Mouse (Mus musculus) embryonic facial prominence, embryonic 14.5 days (tissue): ENCODE measurements around the gene Prrx2. TPM values are rescaled to one million over a fixed set of nuclear protein-coding genes. Genes with fewer than 3 reads are reported as not detected.
A peak's percentile ranks its signal among the peaks of the same experiment; 100 is the strongest.

Source experiments
- ATAC-seq: fragments of 200-750 bp; cut with Nextera tagmentation; 2 replicates; pipeline ENCODE4 v1.8.0; 2017; ENCODE audit warnings: low read depth, moderate number of reproducible peaks, moderate TSS enrichment
- DNase-seq: peaks from one replicate; pipeline ENCODE4 v3.0.0-alpha.2; 2015; ENCODE audit warnings: low spot score
- H3K27ac ChIP-seq: fragments of 300-500 bp; sonication (generic); replicated peaks from 2 replicates; pipeline ENCODE4 v1.5.1; 2014; ENCODE audit warnings: low read depth, mild to moderate bottlenecking, low read length, moderate library complexity
- H3K27me3 ChIP-seq: fragments of 300-500 bp; sonication (generic); replicated peaks from 2 replicates; pipeline ENCODE4 v1.6.1; 2014; ENCODE audit warnings: low read length; ENCODE audit not compliant: control insufficient read depth, insufficient read depth
- H3K36me3 ChIP-seq: fragments of 300-500 bp; sonication (generic); 2 replicates; pipeline ENCODE4 v1.6.1; 2014; ENCODE audit warnings: low read length, mixed read lengths; ENCODE audit not compliant: control insufficient read depth, insufficient read depth
- H3K4me1 ChIP-seq: fragments of 300-500 bp; sonication (generic); 2 replicates; pipeline ENCODE4 v1.6.1; 2014; ENCODE audit warnings: antibody characterized with exemption, low read length; ENCODE audit not compliant: control insufficient read depth, insufficient read depth
- H3K4me2 ChIP-seq: fragments of 300-500 bp; sonication (generic); 2 replicates; pipeline ENCODE4 v1.6.1; 2014; ENCODE audit warnings: low read depth, mild to moderate bottlenecking, low read length, moderate library complexity, mixed read lengths
- H3K4me3 ChIP-seq: fragments of 300-500 bp; sonication (generic); 2 replicates; pipeline ENCODE4 v1.5.1; 2014; ENCODE audit warnings: low read depth, mild to moderate bottlenecking, low read length
- H3K9ac ChIP-seq: fragments of 300-500 bp; sonication (generic); 2 replicates; pipeline ENCODE4 v1.6.1; 2014; ENCODE audit warnings: low read depth, mild to moderate bottlenecking, low read length, moderate library complexity, mixed read lengths
- H3K9me3 ChIP-seq: fragments of 300-500 bp; sonication (generic); 2 replicates; pipeline ENCODE4 v1.6.1; 2016; ENCODE audit warnings: low read length; ENCODE audit not compliant: control insufficient read depth
- WGBS: fragments of 180-500 bp; shearing (Covaris S2); extraction: QIAGEN DNeasy Blood & Tissue Kit; methylation state at CpG from one replicate; pipeline ENCODE4 v1.1.7; 2014; 5-methylcytosine and 5-hydroxymethylcytosine counted together
- polyA plus RNA-seq: library from polyadenylated mRNA; unstranded; fragments of >200 nt; fragmentation: Nextera tagmentation; extraction: Ambion mirVana; gene quantifications from 2 replicates; pipeline ENCODE4 v1.2.1, GENCODE M21; 2014

The Prrx2 gene
- polyA plus RNA-seq, 1 experiment from 2014 or later, result 63.8 TPM

- Histone ChIP-seq H3K9me3 (no peaks in the 10 kb centered on the region), H3K4me2 (no peak overlapping the region), H3K27me3 (no peaks in the 10 kb centered on the region), H3K27ac (no peak overlapping the region), H3K4me3 (no peak overlapping the region), H3K4me1 (peaks cover 29% of the 10 kb centered on the region), H3K36me3 (peaks cover 16% of the 10 kb centered on the region), H3K9ac (no peak overlapping the region)
- 35% methylated on average over 5 of the region's 5 CpGs for WGBS
- DNase-seq (no peak), ATAC-seq (no peak)
These were observed 5.5 kb upstream of the Prrx2 start for GRCm38 (mm10) chr2:30829315-30829714.

DNA sequence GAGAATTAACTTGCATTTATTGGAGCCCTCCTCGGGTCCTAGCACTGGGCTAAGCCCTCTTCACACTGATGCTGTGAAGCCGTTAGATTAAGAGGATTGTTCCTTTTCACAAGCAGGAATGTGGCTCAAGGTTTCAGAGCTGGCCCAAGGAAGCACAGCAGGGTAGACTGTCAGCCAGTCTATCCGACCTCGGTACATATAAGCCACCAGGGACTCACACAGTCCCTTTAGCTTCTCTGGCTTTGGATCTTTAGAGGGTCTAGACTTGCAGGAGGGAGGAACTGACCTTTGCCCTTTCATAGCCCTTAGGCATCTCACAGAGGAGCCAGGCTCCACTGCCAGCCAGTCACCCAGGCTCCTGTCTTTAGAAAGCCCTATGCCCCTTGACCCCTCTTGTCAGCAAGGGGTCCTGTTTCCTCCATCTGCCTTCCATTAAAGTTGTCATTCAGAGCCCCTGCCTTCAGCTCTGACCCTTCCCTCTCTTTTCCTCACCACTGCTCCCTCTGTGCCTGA lies 4.4 kb upstream of the Prrx2 start, which contains the start of gene Asb6:
Gene Asb6 (minus strand): TSS at position 51 of the 513 bp plus-strand sequence.
- no peak within 1 kb of the TSS for H3K4me2 ChIP-seq
- no peak within 1 kb of the TSS for H3K9ac ChIP-seq
- DNase-seq (no peak), ATAC-seq (no peak)
- H3K27me3 ChIP-seq, result no peaks in the 10 kb centered on the region
- H3K27ac ChIP-seq, result no peak within 1 kb of the TSS
- WGBS, result 11% methylated on average over 4 of the region's 4 CpGs
- H3K36me3 ChIP-seq, result peaks cover 5% of the 10 kb centered on the region
- no peaks in the 10 kb centered on the region for H3K9me3 ChIP-seq
- peaks cover 36% of the 10 kb centered on the region for H3K4me1 ChIP-seq
- no peak within 1 kb of the TSS for H3K4me3 ChIP-seq

DNA sequence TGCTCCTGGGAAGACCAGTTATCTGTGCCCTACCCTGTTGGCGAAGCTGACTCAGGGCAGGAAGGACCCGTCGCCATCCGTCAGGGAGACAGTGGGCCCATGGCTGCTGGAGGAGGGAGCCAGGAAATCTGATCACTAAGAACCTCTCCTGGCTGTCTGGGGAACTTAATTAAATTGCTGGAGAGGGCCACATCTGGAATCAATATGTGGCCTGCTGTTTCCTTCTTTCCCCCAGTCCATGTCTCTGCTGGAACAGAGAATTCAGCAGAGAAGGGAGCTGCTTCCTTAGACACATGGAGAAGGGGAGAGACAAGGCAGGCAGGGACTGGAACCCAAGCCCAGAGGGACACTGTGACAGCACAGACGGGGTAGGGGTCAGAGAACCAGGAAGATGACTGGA lies 1.1 kb upstream of the Prrx2 start:
- no peaks in the 10 kb centered on the region for H3K9me3 ChIP-seq
- peak; percentile 92 for DNase-seq
- H3K4me3 ChIP-seq, result no peak overlapping the region
- H3K27me3 ChIP-seq, result no peaks in the 10 kb centered on the region
- H3K4me2 ChIP-seq, result peak overlapping the region; percentile 23
- ATAC-seq, result peak; percentile 65
- H3K27ac ChIP-seq, result peak overlapping the region; percentile 94
- WGBS, result 6% methylated on average over 4 of the region's 5 CpGs
- H3K9ac ChIP-seq, result peak overlapping the region; percentile 26
- H3K36me3 ChIP-seq, result no peaks in the 10 kb centered on the region
- peaks cover 42% of the 10 kb centered on the region for H3K4me1 ChIP-seq

GRCm38 (mm10) chr2:30836238-30836990 lies 1.6 kb downstream of the Prrx2 start:
- Histone ChIP-seq H3K36me3 (no peaks in the 10 kb centered on the region), H3K4me3 (0 out of 2 replicates have a peak overlapping the region, but pooled peaks have one; percentile 9), H3K4me2 (peak overlapping the region; percentile 32), H3K9ac (peak overlapping the region; percentile 32; the same call in 1 of the 2 replicates), H3K27ac (peak overlapping the region; percentile 86), H3K9me3 (no peaks in the 10 kb centered on the region), H3K27me3 (no peaks in the 10 kb centered on the region), H3K4me1 (peaks cover 42% of the 10 kb centered on the region)
- WGBS, result 5% methylated on average over 21 of the region's 21 CpGs
- DNase-seq (peak; percentile 82), ATAC-seq (peak; percentile 75)

DNA sequence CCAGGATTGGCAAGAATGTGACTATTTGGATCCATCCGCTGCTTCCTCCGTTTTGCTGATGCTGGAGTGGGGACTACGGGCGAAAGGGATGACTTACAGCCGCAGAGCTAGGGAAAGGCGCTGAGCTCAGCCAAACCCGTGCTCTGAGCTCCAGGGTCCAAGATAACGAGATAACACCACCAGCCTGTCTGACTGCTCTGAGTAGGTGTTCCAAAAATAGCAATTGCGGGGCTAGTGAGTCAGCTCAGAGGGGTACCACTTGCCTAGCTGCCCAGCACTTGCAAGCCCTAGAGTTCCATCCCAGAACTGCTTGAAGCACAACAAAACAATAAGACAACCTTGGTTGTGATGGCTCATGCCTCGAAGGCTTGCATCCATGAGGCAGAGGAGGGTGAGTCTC lies 7.8 kb downstream of the Prrx2 start:
- Histone ChIP-seq H3K4me2 (no peak overlapping the region), H3K4me3 (no peak overlapping the region), H3K27ac (no peak overlapping the region), H3K9me3 (no peaks in the 10 kb centered on the region), H3K4me1 (peaks cover 13% of the 10 kb centered on the region), H3K9ac (no peak overlapping the region), H3K27me3 (no peaks in the 10 kb centered on the region; the same call in none of the 2 replicates), H3K36me3 (no peaks in the 10 kb centered on the region)
- ATAC-seq (no peak), DNase-seq (no peak)
- 39% methylated on average over 10 of the region's 10 CpGs for WGBS

- peaks cover 25% of the 10 kb centered on the region for H3K4me1 ChIP-seq
- peak overlapping the region; percentile 92 for H3K9ac ChIP-seq
- DNase-seq (no peak), ATAC-seq (peak; percentile 48)
- peak overlapping the region; percentile 78 for H3K4me3 ChIP-seq
- peak overlapping the region; percentile 76 for H3K4me2 ChIP-seq
- peak overlapping the region; percentile 90 for H3K27ac ChIP-seq
- no peaks in the 10 kb centered on the region for H3K9me3 ChIP-seq
- no peaks in the 10 kb centered on the region for H3K36me3 ChIP-seq
- 3% methylated on average over 27 of the region's 80 CpGs for WGBS
- H3K27me3 ChIP-seq, result no peaks in the 10 kb centered on the region; the same call in none of the 2 replicates
These were observed 10.6 kb downstream of the Prrx2 start for GRCm38 (mm10) chr2:30845152-30846070.

DNA sequence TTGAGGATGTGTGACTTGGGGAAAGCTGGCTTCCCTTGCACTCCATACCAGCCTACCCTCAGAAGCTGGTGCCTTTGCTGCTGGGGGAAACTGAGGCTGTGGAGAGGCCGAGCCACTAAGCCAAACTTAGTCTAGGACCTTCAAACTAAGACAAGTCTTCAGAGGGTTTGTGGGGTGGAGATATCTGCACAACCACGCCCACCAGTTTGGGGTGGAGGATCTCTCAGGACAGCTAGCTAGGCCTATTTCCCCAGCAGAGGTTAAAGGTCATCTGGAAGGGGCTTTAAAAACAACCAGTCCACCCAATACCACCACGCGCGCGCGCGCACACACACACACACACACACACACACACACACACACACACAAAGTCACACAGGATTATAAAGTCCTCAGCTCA lies 11.5 kb downstream of the Prrx2 start:
- no peaks in the 10 kb centered on the region for H3K36me3 ChIP-seq
- ATAC-seq (no peak), DNase-seq (no peak)
- peak overlapping the region; percentile 90; the same call in 1 of the 2 replicates for H3K27ac ChIP-seq
- peak overlapping the region; percentile 78 for H3K4me3 ChIP-seq
- WGBS, result 44% methylated on average over 8 of the region's 8 CpGs
- peak overlapping the region; percentile 76 for H3K4me2 ChIP-seq
- H3K4me1 ChIP-seq, result peaks cover 33% of the 10 kb centered on the region
- no peaks in the 10 kb centered on the region; the same call in none of the 2 replicates for H3K27me3 ChIP-seq
- peak overlapping the region; percentile 92 for H3K9ac ChIP-seq
- H3K9me3 ChIP-seq, result no peaks in the 10 kb centered on the region

GRCm38 (mm10) chr2:30846723-30847122 lies 12.0 kb downstream of the Prrx2 start:
- H3K9ac ChIP-seq, result peak overlapping the region; percentile 92
- ATAC-seq (no peak), DNase-seq (no peak)

More at GRCm38 (mm10) chr2:30846723-30847122, 12.0 kb downstream of the Prrx2 start:
- H3K4me1 ChIP-seq, result peaks cover 38% of the 10 kb centered on the region
- peak overlapping the region; percentile 29; the same call in 1 of the 2 replicates for H3K27ac ChIP-seq
- no peaks in the 10 kb centered on the region for H3K36me3 ChIP-seq
- peak overlapping the region; percentile 78 for H3K4me3 ChIP-seq
- peak overlapping the region; percentile 76 for H3K4me2 ChIP-seq
- 16% methylated on average over 6 of the region's 6 CpGs for WGBS
- H3K27me3 ChIP-seq, result no peaks in the 10 kb centered on the region; the same call in none of the 2 replicates
- H3K9me3 ChIP-seq, result no peaks in the 10 kb centered on the region
